Mouse (Mus musculus): ENCODE results near the gene Spata32. TPM values are rescaled to one million over a fixed set of nuclear protein-coding genes. Genes with fewer than 3 reads are reported as not detected.

The Spata32 gene
- not detected in 4 replicates for total RNA-seq (2023; ENCODE audit: inconsistent age)

GRCm38 (mm10) chr11:103217790-103218516, at the start of gene Spata32:
Spata32 (minus strand) TSS chr11:103218432.

GRCm38 (mm10) chr11:103267346-103268219, 49.4 kb upstream of the Spata32 start, which contains the start of gene Map3k14:
Map3k14 (minus strand) TSS chr11:103267472.

GRCm38 (mm10) chr11:103208458-103208857, 9.8 kb downstream of the Spata32 start, which contains the start of gene 1700023F06Rik:
1700023F06Rik (minus strand) TSS chr11:103208558.

GRCm38 (mm10) chr11:103170494-103171285, 47.5 kb downstream of the Spata32 start, which contains the start of gene Fmnl1:
Fmnl1 (plus strand) TSS chr11:103171107.

Other genes starting within 250 kb of the Spata32 start
- 58.0 to 62.2 TPM (median 59.9 TPM) in 4 replicates for gene Nmt1, start 190.2 kb downstream of the Spata32 start, total RNA-seq (2023; ENCODE audit: inconsistent age)
- gene Dcakd, start 190.1 kb downstream of the Spata32 start, total RNA-seq (2023; ENCODE audit: inconsistent age) = 15.0 to 17.7 TPM (median 15.8 TPM) in 4 replicates
- gene Plcd3, start 116.8 kb downstream of the Spata32 start, total RNA-seq (2023; ENCODE audit: inconsistent age) = 2.7 to 4.7 TPM (median 3.8 TPM) in 4 replicates
- 46.6 to 58.5 TPM (median 49.6 TPM) in 4 replicates for gene Acbd4, start 116.8 kb downstream of the Spata32 start, total RNA-seq (2023; ENCODE audit: inconsistent age)
- 55.6 to 59.2 TPM (median 56.1 TPM) in 4 replicates for gene Hexim1, start 102.2 kb downstream of the Spata32 start, total RNA-seq (2023; ENCODE audit: inconsistent age)
- gene Hexim2, start 86.0 kb downstream of the Spata32 start, total RNA-seq (2023; ENCODE audit: inconsistent age) = 3.5 to 7.4 TPM (median 6.4 TPM) in 4 replicates
- gene Fmnl1, start 47.3 kb downstream of the Spata32 start, total RNA-seq (2023; ENCODE audit: inconsistent age) = 368 to 401 TPM (median 386 TPM) in 4 replicates
- gene 1700023F06Rik, start 9.9 kb downstream of the Spata32 start, total RNA-seq (2023; ENCODE audit: inconsistent age) = not detected in 4 replicates
- gene Map3k14, start 49.0 kb upstream of the Spata32 start, total RNA-seq (2023; ENCODE audit: inconsistent age) = 56.0 to 63.2 TPM (median 59.6 TPM) in 4 replicates
- 88.5 to 95.2 TPM (median 90.7 TPM) in 4 replicates for gene Arhgap27, start 145.3 kb upstream of the Spata32 start, total RNA-seq (2023; ENCODE audit: inconsistent age)
- 75.9 to 86.8 TPM (median 84.0 TPM) in 4 replicates for gene Plekhm1, start 194.3 kb upstream of the Spata32 start, total RNA-seq (2023; ENCODE audit: inconsistent age)